Mouse (Mus musculus) hindbrain, embryonic 16.5 days (tissue): ENCODE results near the gene Sf3b3. TPM values are rescaled to one million over a fixed set of nuclear protein-coding genes. Genes with fewer than 3 reads are reported as not detected.
A peak's percentile ranks its signal among the peaks of the same experiment; 100 is the strongest.
"Not testable (repeated sequence)": the region's sequence is repeated elsewhere in the genome, so short reads cannot be mapped to it uniquely, and the experiment has no call there.

Experiments used
- ATAC-seq: fragments of 200-750 bp; cut with Nextera tagmentation; 2 replicates; pipeline ENCODE4 v1.8.0; 2017; ENCODE audit warnings: moderate TSS enrichment, moderate library complexity
- H3K27ac ChIP-seq: fragments of 300-500 bp; sonication (generic); 2 replicates; pipeline ENCODE4 v1.5.1; 2014; ENCODE audit warnings: low read depth, mild to moderate bottlenecking, control low read depth, low read length, moderate library complexity
- H3K27me3 ChIP-seq: fragments of 300-500 bp; sonication (generic); replicated peaks from 2 replicates; pipeline ENCODE4 v1.6.1; 2014; ENCODE audit warnings: low read length; ENCODE audit not compliant: control insufficient read depth, insufficient read depth
- H3K36me3 ChIP-seq: fragments of 300-500 bp; sonication (generic); 2 replicates; pipeline ENCODE4 v1.6.1; 2014; ENCODE audit warnings: mild to moderate bottlenecking, low read length, moderate library complexity, mixed read lengths; ENCODE audit not compliant: control insufficient read depth, insufficient read depth
- H3K4me1 ChIP-seq: fragments of 300-500 bp; sonication (generic); 2 replicates; pipeline ENCODE4 v1.6.1; 2014; ENCODE audit warnings: low read depth, low read length; ENCODE audit not compliant: control insufficient read depth, insufficient read depth
- H3K4me2 ChIP-seq: fragments of 300-500 bp; sonication (generic); 2 replicates; pipeline ENCODE4 v1.6.1; 2014; ENCODE audit warnings: mild to moderate bottlenecking, low read length, control low read depth, moderate library complexity
- H3K4me3 ChIP-seq: fragments of 300-500 bp; sonication (generic); 2 replicates; pipeline ENCODE4 v1.5.1; 2014; ENCODE audit warnings: mild to moderate bottlenecking, low read length, control low read depth, moderate library complexity
- H3K9ac ChIP-seq: fragments of 300-500 bp; sonication (generic); 2 replicates; pipeline ENCODE4 v1.6.1; 2014; ENCODE audit warnings: low read depth, mild to moderate bottlenecking, control low read depth, low read length, moderate library complexity
- H3K9me3 ChIP-seq: fragments of 300-500 bp; sonication (generic); 2 replicates; pipeline ENCODE4 v1.6.1; 2014; ENCODE audit warnings: mild to moderate bottlenecking, low read length, moderate library complexity; ENCODE audit not compliant: control insufficient read depth
- WGBS: fragments of 180-500 bp; shearing (Covaris S2); extraction: QIAGEN DNeasy Blood & Tissue Kit; methylation state at CpG from one replicate; pipeline ENCODE4 v1.1.7; 2014; 5-methylcytosine and 5-hydroxymethylcytosine counted together
- polyA plus RNA-seq: library from polyadenylated mRNA; unstranded; fragments of >200 nt; fragmentation: Nextera tagmentation; extraction: Ambion mirVana; gene quantifications from 2 replicates; pipeline ENCODE4 v1.2.1, GENCODE M21; 2015

Gene Sf3b3
- polyA plus RNA-seq, 1 experiment from 2014 or later: 78.4 TPM

DNA sequence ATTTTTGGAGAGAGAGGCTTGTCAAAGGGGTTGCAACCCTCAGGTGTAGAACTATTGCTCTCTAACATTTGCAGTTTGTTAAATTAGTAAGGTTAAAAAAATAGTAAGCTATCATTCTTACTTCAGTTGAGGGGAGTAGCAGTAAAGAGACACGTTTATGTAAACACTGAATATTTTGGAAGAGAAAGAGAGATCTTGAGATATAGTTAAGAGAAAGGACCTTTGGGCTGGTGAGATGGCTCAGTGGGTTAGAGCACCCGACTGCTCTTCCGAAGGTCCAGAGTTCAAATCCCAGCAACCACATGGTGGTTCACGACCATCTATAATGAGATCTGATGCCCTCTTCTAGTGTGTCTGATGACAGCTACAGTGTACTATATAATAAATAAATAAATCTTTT lies 9.5 kb upstream of the Sf3b3 start:
- H3K4me1 ChIP-seq, H3K27me3 ChIP-seq, ATAC-seq, H3K27ac ChIP-seq, H3K9ac ChIP-seq, H3K4me3 ChIP-seq, H3K9me3 ChIP-seq, H3K4me2 ChIP-seq: not testable (repeated sequence)
- H3K36me3 ChIP-seq: peaks cover 63% of the 10 kb centered on the region
- 92% methylated on average over 3 of the region's 4 CpGs for WGBS

DNA sequence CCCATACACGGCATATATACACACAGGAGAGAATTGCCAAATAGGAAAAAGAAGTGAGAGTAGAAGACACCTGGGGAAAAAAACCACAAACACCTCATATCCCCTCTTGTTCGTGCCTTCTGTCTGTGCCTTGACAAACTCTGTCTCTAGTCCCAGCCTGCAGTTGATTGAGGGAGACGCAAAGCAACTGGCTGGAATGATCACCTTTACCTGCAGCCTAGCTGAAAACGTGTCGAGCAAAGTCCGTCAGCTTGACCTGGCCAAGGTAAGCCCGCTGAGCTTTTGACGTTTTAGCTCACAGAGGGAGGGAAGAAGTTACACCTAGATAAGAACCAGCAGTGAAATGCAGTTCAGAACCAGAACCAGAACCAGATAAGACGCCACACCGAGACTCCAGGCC lies 4.6 kb upstream of the Sf3b3 start:
- no peak for ATAC-seq
- H3K36me3 ChIP-seq: peaks cover 43% of the 10 kb centered on the region
- peaks cover 8% of the 10 kb centered on the region for H3K4me1 ChIP-seq
- no peak overlapping the region for H3K4me2 ChIP-seq
- H3K27ac ChIP-seq: no peak overlapping the region
- 95% methylated on average over 10 of the region's 10 CpGs for WGBS
- no peak overlapping the region for H3K4me3 ChIP-seq
- no peaks in the 10 kb centered on the region for H3K9me3 ChIP-seq
- H3K27me3 ChIP-seq: no peaks in the 10 kb centered on the region
- no peak overlapping the region for H3K9ac ChIP-seq

DNA sequence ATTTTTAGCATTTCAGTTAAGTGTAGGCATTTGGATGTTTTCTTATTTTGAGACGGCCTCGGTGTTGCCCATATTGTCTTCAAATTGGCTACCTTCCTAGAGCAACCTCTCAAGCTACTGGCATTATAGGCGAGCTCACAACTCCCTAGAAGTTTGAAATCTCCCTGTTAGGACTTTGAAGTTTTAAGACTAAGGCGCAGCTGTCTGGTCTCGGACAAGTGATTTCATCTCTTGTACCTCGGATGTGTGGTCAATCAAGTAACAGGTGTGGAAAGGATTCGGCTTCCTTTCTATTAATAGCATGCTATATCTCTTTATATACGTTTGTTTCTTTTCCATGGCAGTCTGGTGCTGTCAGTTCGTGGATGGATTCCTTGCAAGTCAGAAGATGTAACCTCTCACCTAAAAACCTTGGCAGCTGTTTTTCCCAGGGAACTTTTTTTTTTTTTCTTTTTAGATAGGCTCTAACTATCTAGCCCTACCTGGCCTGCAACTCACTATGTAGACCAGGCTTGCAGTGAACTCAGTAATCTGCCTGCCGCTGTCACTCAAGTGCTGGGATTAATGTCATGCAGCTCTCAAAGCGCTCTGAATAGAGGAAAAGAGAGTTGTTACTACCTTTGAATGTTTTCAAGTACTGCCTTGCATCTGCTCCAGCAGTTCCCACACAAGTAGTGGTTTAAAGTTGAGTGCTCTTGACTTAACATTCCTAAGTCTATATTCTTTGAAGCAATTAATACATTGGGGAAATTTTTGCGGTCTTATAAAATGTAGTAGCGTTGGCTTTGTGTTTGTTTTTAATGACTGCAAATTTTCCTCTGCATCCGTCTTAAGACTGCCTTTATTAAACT lies 1.3 kb upstream of the Sf3b3 start:
- Histone ChIP-seq H3K36me3 (peaks cover 30% of the 10 kb centered on the region), H3K9ac (peak overlapping the region; percentile 95), H3K4me1 (peaks cover 21% of the 10 kb centered on the region), H3K27me3 (no peaks in the 10 kb centered on the region), H3K4me3 (peak overlapping the region; percentile 93), H3K4me2 (peak overlapping the region; percentile 82), H3K27ac (no peak overlapping the region), H3K9me3 (no peaks in the 10 kb centered on the region)
- no peak for ATAC-seq
- 67% methylated on average over 14 of the region's 14 CpGs for WGBS

DNA sequence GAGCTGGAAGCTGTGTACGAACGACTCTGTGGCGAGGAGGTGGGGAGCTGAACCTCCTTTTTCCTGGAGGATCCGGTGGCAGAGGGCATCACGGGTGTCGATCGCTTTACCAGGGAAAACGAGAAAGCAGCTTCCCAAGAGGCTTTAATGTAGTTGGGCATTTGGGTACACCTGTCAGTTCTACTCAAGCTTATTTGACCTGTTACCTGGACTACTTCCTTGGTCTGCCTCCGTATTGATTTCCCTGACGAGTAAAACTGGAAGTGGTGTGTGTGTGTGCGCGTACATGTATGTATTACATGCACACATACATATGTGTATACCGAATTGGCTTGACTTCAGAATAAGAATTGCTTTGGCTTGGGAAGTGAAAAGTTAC lies 573 bp upstream of the Sf3b3 start:
- Histone ChIP-seq H3K4me2 (peak overlapping the region; percentile 82), H3K4me1 (peaks cover 21% of the 10 kb centered on the region), H3K27ac (peak overlapping the region; percentile 89), H3K9me3 (no peaks in the 10 kb centered on the region), H3K4me3 (peak overlapping the region; percentile 93), H3K9ac (peak overlapping the region; percentile 95), H3K27me3 (no peaks in the 10 kb centered on the region), H3K36me3 (peaks cover 29% of the 10 kb centered on the region)
- ATAC-seq: peak; percentile 64
- WGBS: under 1% methylated on average over 13 of the region's 13 CpGs

DNA sequence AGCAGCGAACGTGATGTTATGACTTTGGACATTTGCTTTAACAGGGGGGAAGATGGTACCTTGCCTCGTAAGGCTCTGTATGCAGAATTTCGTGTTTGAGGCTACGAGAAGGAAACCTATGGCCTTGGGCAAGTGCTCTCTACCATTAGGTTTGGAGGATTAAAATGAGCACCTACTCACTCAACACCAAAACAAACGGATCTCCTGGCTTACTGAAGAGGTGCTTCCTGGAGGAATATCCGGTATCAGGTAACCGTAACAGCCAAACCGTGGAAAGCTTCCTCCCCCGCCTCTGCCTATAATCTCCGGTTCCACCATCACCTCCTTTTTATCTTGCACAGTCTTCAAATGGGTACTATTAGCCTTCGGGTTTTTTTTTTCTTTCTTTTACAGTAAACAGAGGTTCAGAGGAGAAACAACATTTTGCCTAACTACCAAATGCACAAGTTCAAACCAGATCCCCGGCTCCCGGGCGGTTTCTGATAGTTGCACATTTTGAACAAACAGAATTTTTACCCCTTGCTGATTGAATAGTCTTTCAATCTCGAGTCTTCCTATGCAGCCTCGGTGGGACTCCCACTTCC lies 674 bp downstream of the Sf3b3 start:
- H3K27ac ChIP-seq: peak overlapping the region; percentile 89
- H3K27me3 ChIP-seq: no peaks in the 10 kb centered on the region
- ATAC-seq: no peak
- peak overlapping the region; percentile 93 for H3K4me3 ChIP-seq
- peaks cover 28% of the 10 kb centered on the region for H3K36me3 ChIP-seq
- WGBS: 9% methylated on average over 17 of the region's 17 CpGs
- peak overlapping the region; percentile 89 for H3K9ac ChIP-seq
- peak overlapping the region; percentile 82 for H3K4me2 ChIP-seq
- H3K4me1 ChIP-seq: peaks cover 21% of the 10 kb centered on the region
- H3K9me3 ChIP-seq: no peaks in the 10 kb centered on the region

DNA sequence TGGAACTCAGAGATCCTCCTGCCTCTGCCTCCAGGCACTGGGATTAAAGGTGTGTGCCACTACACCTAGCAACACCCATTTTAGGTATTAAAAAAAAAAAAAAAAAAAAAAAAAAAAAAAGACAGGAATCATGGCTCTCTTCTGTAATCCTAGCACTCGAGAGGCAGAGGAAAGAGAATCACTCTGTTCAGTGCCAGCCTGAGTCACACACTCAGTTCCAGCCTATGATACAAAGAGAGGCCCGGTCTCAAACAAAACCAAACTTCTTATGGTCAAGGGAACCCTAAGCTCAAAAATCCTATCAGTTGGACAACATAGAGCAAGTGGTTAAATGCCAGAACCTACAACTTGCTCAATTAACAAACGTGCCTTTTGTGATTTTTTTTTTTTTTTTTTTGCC lies 1.6 kb downstream of the Sf3b3 start:
- ATAC-seq: no peak
- H3K9me3 ChIP-seq: no peaks in the 10 kb centered on the region
- peaks cover 21% of the 10 kb centered on the region for H3K4me1 ChIP-seq
- H3K27ac ChIP-seq: no peak overlapping the region
- H3K4me3 ChIP-seq: no peak overlapping the region
- peak overlapping the region; percentile 82; the same call in 1 of the 2 replicates for H3K4me2 ChIP-seq
- H3K9ac ChIP-seq: no peak overlapping the region
- peaks cover 30% of the 10 kb centered on the region for H3K36me3 ChIP-seq
- WGBS: 86% methylated on average over 3 of the region's 3 CpGs
- H3K27me3 ChIP-seq: no peaks in the 10 kb centered on the region

DNA sequence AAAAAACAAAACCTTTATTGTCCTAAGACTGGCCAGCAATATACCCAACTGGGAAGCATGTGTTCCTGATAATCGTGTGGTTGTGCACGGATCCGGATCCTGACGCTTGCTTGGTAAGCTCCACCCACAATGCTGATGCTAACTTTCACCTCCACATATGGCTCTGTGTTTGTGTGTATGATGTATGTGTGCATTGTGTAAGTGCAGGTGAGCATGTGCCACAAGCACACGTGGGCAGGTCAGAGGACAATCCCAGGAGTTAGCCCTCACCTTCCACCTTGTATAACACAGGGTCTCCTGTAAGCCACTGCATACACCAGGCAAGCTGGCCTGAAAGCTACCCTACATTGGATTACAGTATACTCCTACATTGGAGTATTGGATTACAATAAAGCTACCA lies 3.4 kb downstream of the Sf3b3 start:
- H3K4me2 ChIP-seq: no peak overlapping the region
- peaks cover 42% of the 10 kb centered on the region for H3K36me3 ChIP-seq
- no peak overlapping the region for H3K9ac ChIP-seq
- H3K27me3 ChIP-seq: no peaks in the 10 kb centered on the region
- peaks cover 21% of the 10 kb centered on the region for H3K4me1 ChIP-seq
- H3K9me3 ChIP-seq: no peaks in the 10 kb centered on the region
- H3K4me3 ChIP-seq: no peak overlapping the region
- 88% methylated on average over 5 of the region's 5 CpGs for WGBS
- no peak overlapping the region for H3K27ac ChIP-seq
- ATAC-seq: no peak

DNA sequence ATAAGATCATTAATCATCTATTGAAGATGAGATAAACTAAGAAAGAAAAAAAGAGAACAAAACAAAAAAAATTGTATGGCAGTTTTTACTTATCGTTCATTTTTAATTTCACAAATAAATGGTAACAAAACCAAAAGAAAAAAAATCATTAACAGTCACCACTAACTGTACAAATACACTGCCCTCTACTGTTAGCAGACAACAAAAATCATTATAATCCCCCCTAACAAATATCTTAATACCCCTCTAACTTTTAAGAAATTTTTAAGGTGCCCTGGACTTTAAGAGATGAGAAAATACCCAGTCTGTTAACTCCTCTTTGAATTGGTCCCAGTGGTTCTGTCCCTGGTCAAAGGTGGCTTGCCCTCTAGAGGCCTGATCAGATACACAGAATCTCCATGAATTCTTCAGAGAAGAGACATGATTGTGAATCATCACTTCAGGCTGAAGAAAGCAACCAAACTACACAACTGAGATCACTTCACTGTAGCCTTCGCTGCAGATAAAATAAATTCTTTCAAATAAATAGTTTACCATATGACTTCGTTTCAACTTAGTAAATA lies 4.5 kb downstream of the Sf3b3 start:
- no peak overlapping the region for H3K27ac ChIP-seq
- H3K4me2 ChIP-seq: no peak overlapping the region
- no peak overlapping the region for H3K4me3 ChIP-seq
- peaks cover 13% of the 10 kb centered on the region for H3K4me1 ChIP-seq
- WGBS: 94% methylated on average over 3 of the region's 3 CpGs
- H3K36me3 ChIP-seq: peaks cover 47% of the 10 kb centered on the region
- H3K9me3 ChIP-seq: no peaks in the 10 kb centered on the region
- H3K27me3 ChIP-seq: no peaks in the 10 kb centered on the region
- no peak overlapping the region for H3K9ac ChIP-seq
- no peak for ATAC-seq

DNA sequence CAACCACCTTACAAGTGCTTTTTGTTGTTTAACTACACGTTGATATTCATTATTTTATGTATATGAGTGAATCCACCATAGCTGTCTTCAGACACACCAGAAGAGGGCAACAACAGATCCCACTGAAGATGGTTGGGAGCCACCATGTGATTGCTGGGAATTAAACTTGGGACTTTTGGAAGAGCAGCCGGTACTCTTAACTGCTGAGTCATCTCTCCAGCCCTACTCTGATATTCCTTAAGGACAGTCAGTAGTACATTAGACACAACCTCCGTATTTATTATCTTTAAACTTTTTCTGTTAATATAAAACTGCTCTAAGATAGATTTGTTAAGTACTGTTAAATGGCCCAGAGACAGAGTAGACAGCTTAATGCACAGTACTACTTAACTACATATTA lies 14.6 kb downstream of the Sf3b3 start:
- H3K27ac ChIP-seq: no peak overlapping the region
- no peak overlapping the region for H3K4me2 ChIP-seq
- H3K4me1 ChIP-seq: no peaks in the 10 kb centered on the region
- WGBS: 94% methylated on average over 3 of the region's 3 CpGs
- no peak overlapping the region for H3K9ac ChIP-seq
- no peak for ATAC-seq
- peaks cover 55% of the 10 kb centered on the region for H3K36me3 ChIP-seq
- no peak overlapping the region for H3K4me3 ChIP-seq
- no peaks in the 10 kb centered on the region for H3K27me3 ChIP-seq
- no peaks in the 10 kb centered on the region for H3K9me3 ChIP-seq
